8 mouse cellular contexts compared by ENCODE assay signal in the genomic region with DNA sequence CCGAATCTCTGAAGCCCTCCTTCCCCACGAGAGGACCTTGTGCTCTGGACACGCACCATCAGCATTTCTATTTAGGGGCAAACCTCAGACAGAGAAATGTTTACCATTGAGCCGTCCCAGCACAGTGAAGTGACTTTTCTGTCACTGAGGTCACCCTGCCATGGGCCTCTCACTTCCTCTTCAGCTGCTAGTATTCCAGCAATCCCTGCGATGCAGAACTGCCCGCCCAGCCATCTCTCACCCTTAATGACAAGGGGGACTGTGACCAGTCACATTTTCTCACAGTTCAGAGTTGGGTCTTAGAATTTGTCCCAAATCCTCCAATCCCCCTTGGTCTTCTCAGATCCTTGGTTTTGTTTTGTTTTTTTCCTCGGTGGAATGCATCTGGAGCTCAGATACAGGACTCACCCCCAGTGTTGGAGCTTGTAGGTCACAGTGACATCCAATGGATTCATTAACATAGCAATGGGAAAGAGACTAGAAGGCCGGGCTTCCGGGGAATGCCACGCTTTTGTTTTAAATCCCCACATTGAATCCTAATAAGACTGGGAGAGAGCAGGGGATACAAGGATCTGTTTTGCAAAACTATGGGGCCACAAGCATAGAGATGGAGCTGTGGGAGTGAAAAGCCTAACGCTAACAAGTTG. TPM values are rescaled to one million over a fixed set of nuclear protein-coding genes. Genes with fewer than 3 reads are reported as not detected.
DNase-seq lines count a peak whose midpoint lies in the region; ATAC-seq and TF ChIP-seq lines count a peak whose summit lies in the region.

No protein-coding gene starts in this region.

- H3K4me2 ChIP-seq in intestine, embryonic 14.5 days (ENCODE audit: low read length): no peak overlapping the region
- no peak overlapping the region for H3K4me2 ChIP-seq in intestine, postnatal 0 days (replicated peaks; ENCODE audit: low read depth)
- peak overlapping the region; percentile 30 for H3K4me2 ChIP-seq in CH12.LX (ENCODE audit: insufficient read depth, low read depth, poor library complexity, severe bottlenecking)
- no peak overlapping the region for H3K4me2 ChIP-seq in stomach, embryonic 15.5 days

- TF ChIP-seq EP300 in CH12.LX (IDR thresholded peaks at IDR 0.05; ENCODE audit: low read length): peak; percentile 77

- no peaks in the 10 kb centered on the region for H3K27me3 ChIP-seq in intestine, embryonic 14.5 days (replicated peaks; ENCODE audit: control insufficient read depth, insufficient read depth, low read length)
- no peaks in the 10 kb centered on the region for H3K27me3 ChIP-seq in intestine, postnatal 0 days (replicated peaks; ENCODE audit: control insufficient read depth, insufficient read depth, low read length)
- no peaks in the 10 kb centered on the region for H3K27me3 ChIP-seq in CH12.LX (replicated peaks)
- peaks cover 5% of the 10 kb centered on the region for H3K27me3 ChIP-seq in embryonic facial prominence, embryonic 10.5 days (replicated peaks; ENCODE audit: low read depth, poor library complexity, severe bottlenecking)
- H3K27me3 ChIP-seq in limb, embryonic 10.5 days (ENCODE audit: low read depth, poor library complexity, severe bottlenecking): no peaks in the 10 kb centered on the region
- no peaks in the 10 kb centered on the region for H3K27me3 ChIP-seq in stomach, embryonic 15.5 days (replicated peaks)

- peaks cover 5% of the 10 kb centered on the region; the same call in 1 of the 2 replicates for H3K4me1 ChIP-seq in intestine, embryonic 14.5 days (replicated peaks; ENCODE audit: control insufficient read depth, insufficient read depth, low read length)
- H3K4me1 ChIP-seq in intestine, postnatal 0 days (replicated peaks; ENCODE audit: control insufficient read depth, insufficient read depth, low read length): 0 out of 2 replicates have a peak, but pooled peaks cover 4% of the 10 kb centered on the region
- peaks cover 16 to 51% of the 10 kb centered on the region in 2 experiments for H3K4me1 ChIP-seq in CH12.LX (ENCODE audit: control insufficient read depth in 1 of 2, insufficient read depth in 2 of 2)
- H3K4me1 ChIP-seq in embryonic facial prominence, embryonic 10.5 days: peaks cover 63% of the 10 kb centered on the region
- peaks cover 48% of the 10 kb centered on the region for H3K4me1 ChIP-seq in limb, embryonic 10.5 days
- peaks cover 15% of the 10 kb centered on the region; the same call in 1 of the 2 replicates for H3K4me1 ChIP-seq in stomach, embryonic 15.5 days

- DNase-seq in intestine, embryonic 14.5 days (ENCODE audit: low spot score): no peak
- peak; percentile 60 for DNase-seq in CH12.LX (ENCODE audit: extremely low read depth)
- peak; percentile 46 for DNase-seq in embryonic facial prominence, embryonic 10.5 days (ENCODE audit: low spot score)
- DNase-seq in limb, embryonic 10.5 days (ENCODE audit: low spot score): peak; percentile 55
- no peak for DNase-seq in adrenal gland, adult 2 months
- no peak for DNase-seq in gastrocnemius, adult 18-20 months (ENCODE audit: low spot score)

- in situ Hi-C loops in CH12.LX (cut with MboI; ENCODE audit: low pct_ligation_motif_present, low pct_unique_long_range_greater_than_20kb, low sequenced_read_pairs): no loop called here

- no peak; the same call in 1 of the 2 replicates for TF ChIP-seq RAD21 in CH12.LX (IDR thresholded peaks at IDR 0.05; ENCODE audit: low read depth, low read length)

- no peak for TF ChIP-seq POLR2A in CH12.LX (IDR thresholded peaks at IDR 0.05; ENCODE audit: low read depth, low read length)

- dilution Hi-C loops in CH12.LX (cut with MboI; ENCODE audit: extremely low pct_ligation_motif_present, extremely low pct_unique_long_range_greater_than_20kb, low sequenced_read_pairs): no loop called here

- TF ChIP-seq CTCF in intestine, postnatal 0 days (IDR thresholded peaks at IDR 0.05; ENCODE audit: low read depth): no peak
- no peak for TF ChIP-seq CTCF in CH12.LX (conservative IDR thresholded peaks at IDR 0.05 in 1 of 2, IDR thresholded peaks at IDR 0.05 in 1 of 2; ENCODE audit: low read depth in 2 of 2, low read length in 2 of 2)

- H3K4me3 ChIP-seq in intestine, embryonic 14.5 days (ENCODE audit: low read depth, low read length): no peak overlapping the region
- H3K4me3 ChIP-seq in intestine, postnatal 0 days (ENCODE audit: low read depth, low read length): no peak overlapping the region
- no peak overlapping the region for H3K4me3 ChIP-seq in CH12.LX (replicated peaks in 1 of 3; ENCODE audit: low read depth in 2 of 3, low read length in 2 of 3, poor library complexity in 1 of 3)
- peak overlapping the region; percentile 28; the same call in 1 of the 2 replicates for H3K4me3 ChIP-seq in embryonic facial prominence, embryonic 10.5 days
- no peak overlapping the region for H3K4me3 ChIP-seq in limb, embryonic 10.5 days
- H3K4me3 ChIP-seq in stomach, embryonic 15.5 days (replicated peaks): no peak overlapping the region

- ATAC-seq in intestine, embryonic 14.5 days (replicated peaks; ENCODE audit: low FRiP score, low TSS enrichment, low read depth): no peak
- ATAC-seq in intestine, postnatal 0 days: no peak
- 0 out of 2 replicates have a peak, but pooled peaks have one; percentile 48 for ATAC-seq in stomach, embryonic 15.5 days (ENCODE audit: insufficient read depth, low FRiP score, low read depth)

- no peak overlapping the region for H3K9ac ChIP-seq in intestine, embryonic 14.5 days (ENCODE audit: low read length)
- H3K9ac ChIP-seq in intestine, postnatal 0 days (ENCODE audit: low read depth, low read length): no peak overlapping the region
- no peak overlapping the region for H3K9ac ChIP-seq in CH12.LX (ENCODE audit: insufficient read depth, low read depth)
- no peak overlapping the region for H3K9ac ChIP-seq in stomach, embryonic 15.5 days

- H3K27ac ChIP-seq in intestine, embryonic 14.5 days (ENCODE audit: low read depth): peak overlapping the region; percentile 3; the same call in 1 of the 2 replicates
- no peak overlapping the region; the same call in 1 of the 2 replicates for H3K27ac ChIP-seq in intestine, postnatal 0 days (ENCODE audit: low read depth, low read length)
- no peak overlapping the region for H3K27ac ChIP-seq in CH12.LX (ENCODE audit: insufficient read depth, low read depth)
- peak overlapping the region; percentile 74 for H3K27ac ChIP-seq in embryonic facial prominence, embryonic 10.5 days (replicated peaks)
- peak overlapping the region; percentile 69 for H3K27ac ChIP-seq in limb, embryonic 10.5 days
- H3K27ac ChIP-seq in stomach, embryonic 15.5 days: peak overlapping the region; percentile 36

- H3K9me3 ChIP-seq in intestine, embryonic 14.5 days (ENCODE audit: control insufficient read depth, low read length): no peaks in the 10 kb centered on the region
- H3K9me3 ChIP-seq in intestine, postnatal 0 days (ENCODE audit: control insufficient read depth): no peaks in the 10 kb centered on the region
- H3K9me3 ChIP-seq in CH12.LX (replicated peaks; ENCODE audit: low read length): no peaks in the 10 kb centered on the region
- H3K9me3 ChIP-seq in embryonic facial prominence, embryonic 10.5 days: no peaks in the 10 kb centered on the region
- H3K9me3 ChIP-seq in limb, embryonic 10.5 days (replicated peaks): no peaks in the 10 kb centered on the region
- no peaks in the 10 kb centered on the region for H3K9me3 ChIP-seq in stomach, embryonic 15.5 days

- no peaks in the 10 kb centered on the region for H3K79me2 ChIP-seq in CH12.LX (replicated peaks; ENCODE audit: control insufficient read depth, extremely low read depth, insufficient read depth, poor library complexity, severe bottlenecking)

- WGBS in intestine, embryonic 14.5 days: 26% methylated on average over 11 of the region's 11 CpGs
- WGBS in intestine, postnatal 0 days: 47% methylated on average over 11 of the region's 11 CpGs
- 10% methylated on average over 11 of the region's 11 CpGs for WGBS in embryonic facial prominence, embryonic 10.5 days
- WGBS in limb, embryonic 10.5 days: 16% methylated on average over 11 of the region's 11 CpGs
- WGBS in stomach, embryonic 15.5 days: 26% methylated on average over 11 of the region's 11 CpGs

- H3K36me3 ChIP-seq in intestine, embryonic 14.5 days (ENCODE audit: control insufficient read depth, insufficient read depth, low read length): no peaks in the 10 kb centered on the region
- H3K36me3 ChIP-seq in intestine, postnatal 0 days (ENCODE audit: control insufficient read depth, insufficient read depth): no peaks in the 10 kb centered on the region
- H3K36me3 ChIP-seq in CH12.LX (replicated peaks in 1 of 2; ENCODE audit: control insufficient read depth in 1 of 2, insufficient read depth in 1 of 2, low read length in 1 of 2): no peaks in the 10 kb centered on the region
- no peaks in the 10 kb centered on the region for H3K36me3 ChIP-seq in embryonic facial prominence, embryonic 10.5 days (replicated peaks)
- no peaks in the 10 kb centered on the region for H3K36me3 ChIP-seq in limb, embryonic 10.5 days
- no peaks in the 10 kb centered on the region for H3K36me3 ChIP-seq in stomach, embryonic 15.5 days

TF ChIP-seq in CH12.LX, 34 proteins besides CTCF, POLR2A, EP300 and RAD21 (continues in another document):
- TF ChIP-seq E2F4 (IDR thresholded peaks at IDR 0.05; ENCODE audit: insufficient replicate concordance, low read depth, low read length) (no peak), ZKSCAN1 (IDR thresholded peaks at IDR 0.05; ENCODE audit: borderline replicate concordance, low read depth, low read length) (no peak), TBP (conservative IDR thresholded peaks at IDR 0.05; ENCODE audit: low read depth, low read length) (no peak), ZC3H11A (IDR thresholded peaks at IDR 0.05; ENCODE audit: low read depth, low read length) (no peak), BHLHE40 (IDR thresholded peaks at IDR 0.05; ENCODE audit: low read depth, low read length) (peak; percentile 76), TCF12 (IDR thresholded peaks at IDR 0.05; ENCODE audit: low read depth, low read length) (peak; percentile 48; the same call in 1 of the 2 replicates), MAX (IDR thresholded peaks at IDR 0.05; ENCODE audit: low read length) (peak; percentile 13; the same call in 1 of the 2 replicates), SMC3 (IDR thresholded peaks at IDR 0.05; ENCODE audit: low read depth, low read length) (no peak)

RNA-seq across cellular contexts. Expression of a gene that starts 0.4 kb away (rescaled TPM):
- 56.2 and 62.1 TPM in 2 replicates for polyA plus RNA-seq in intestine, embryonic 14.5 days (2014; fragmentation: Nextera tagmentation; extraction: Ambion mirVana)
- 32.1 and 36.9 TPM in 2 replicates for polyA plus RNA-seq in intestine, postnatal 0 days (2015; fragmentation: Nextera tagmentation; extraction: Ambion mirVana)
- total RNA-seq in CH12.LX (2012; rRNA removed) (3.9 and 6.1 TPM in 2 replicates), CH12.LX (2014; rRNA removed) (10.9 and 11.5 TPM in 2 replicates)
- polyA plus RNA-seq in CH12.LX (2012; ENCODE audit: insufficient read length, low read depth): 11.2 and 13.9 TPM in 2 replicates
- polyA plus RNA-seq in embryonic facial prominence, embryonic 10.5 days (2016; fragmentation: Nextera tagmentation; extraction: Ambion mirVana): 30.7 and 31.6 TPM in 2 replicates
- polyA plus RNA-seq in limb, embryonic 10.5 days (2016; fragmentation: Nextera tagmentation; extraction: Ambion mirVana): 19.1 and 22.3 TPM in 2 replicates
- polyA plus RNA-seq in stomach, embryonic 15.5 days (2015; fragmentation: Nextera tagmentation; extraction: Ambion mirVana): 61.8 and 74.1 TPM in 2 replicates
- 100 to 1,000 TPM; 125 to 177 TPM for total RNA-seq in adrenal gland, adult 2 months (2021)
- polyA plus RNA-seq in adrenal gland, adult 2 months (2012; rRNA removed): 28.1 and 28.3 TPM in 2 replicates
- total RNA-seq in gastrocnemius, adult 18-20 months (2021): 10 to 100 TPM; 14.2 to 18.3 TPM

Comparison
In these comparisons a context has a peak if more than half of its experiments do, and no peak if none do; other contexts are left out.
1. H3K27ac ChIP-seq: peak in intestine, embryonic 14.5 days (single experiment), embryonic facial prominence, embryonic 10.5 days (single experiment), limb, embryonic 10.5 days (single experiment) and stomach, embryonic 15.5 days (single experiment); none in intestine, postnatal 0 days (single experiment) and CH12.LX (single experiment).
2. DNase-seq: peak in CH12.LX (single experiment), embryonic facial prominence, embryonic 10.5 days (single experiment) and limb, embryonic 10.5 days (single experiment); none in intestine, embryonic 14.5 days (single experiment), adrenal gland, adult 2 months (single experiment) and gastrocnemius, adult 18-20 months (single experiment).